ENCODE assay signal across 7 mouse cellular contexts in genomic region chr11:71749671-71750070, GRCm38 (mm10). TPM values are rescaled to one million over a fixed set of nuclear protein-coding genes. Genes with fewer than 3 reads are reported as not detected.
DNase-seq lines count a peak whose midpoint lies in the region; ATAC-seq lines count a peak whose summit lies in the region.

Wscd1 (plus strand) TSS chr11:71749920.

- H3K4me2 ChIP-seq in hindbrain, embryonic 14.5 days (replicated peaks): peak within 1 kb of the TSS; percentile 81
- peak within 1 kb of the TSS; percentile 82 for H3K4me2 ChIP-seq in liver, embryonic 11.5 days
- H3K4me2 ChIP-seq in stomach, embryonic 14.5 days (replicated peaks; ENCODE audit: low read depth, low read length): peak within 1 kb of the TSS; percentile 93

- no peaks in the 10 kb centered on the region for H3K36me3 ChIP-seq in embryonic facial prominence, embryonic 10.5 days (replicated peaks)
- H3K36me3 ChIP-seq in hindbrain, embryonic 14.5 days (replicated peaks; ENCODE audit: control insufficient read depth, insufficient read depth): no peaks in the 10 kb centered on the region
- H3K36me3 ChIP-seq in liver, embryonic 11.5 days (ENCODE audit: control insufficient read depth, insufficient read depth, low read length): no peaks in the 10 kb centered on the region
- no peaks in the 10 kb centered on the region for H3K36me3 ChIP-seq in stomach, embryonic 14.5 days (ENCODE audit: control insufficient read depth, insufficient read depth, low read length)

- no peak for ATAC-seq in hindbrain, embryonic 14.5 days (ENCODE audit: low FRiP score)
- no peak for ATAC-seq in liver, embryonic 11.5 days (replicated peaks; ENCODE audit: low FRiP score)
- no peak for ATAC-seq in stomach, embryonic 14.5 days (ENCODE audit: insufficient number of reproducible peaks, insufficient read depth, low FRiP score, low read depth)

- peak within 1 kb of the TSS; percentile 79 for H3K9ac ChIP-seq in hindbrain, embryonic 14.5 days
- no peak within 1 kb of the TSS for H3K9ac ChIP-seq in liver, embryonic 11.5 days (ENCODE audit: low read depth, low read length)
- 0 out of 2 replicates have a peak within 1 kb of the TSS, but pooled peaks have one; percentile 36 for H3K9ac ChIP-seq in stomach, embryonic 14.5 days (replicated peaks; ENCODE audit: low read depth, low read length)

- H3K4me3 ChIP-seq in embryonic facial prominence, embryonic 10.5 days: peak within 1 kb of the TSS; percentile 79
- peak within 1 kb of the TSS; percentile 72 for H3K4me3 ChIP-seq in hindbrain, embryonic 14.5 days (replicated peaks; ENCODE audit: low read length)
- peak within 1 kb of the TSS; percentile 49 for H3K4me3 ChIP-seq in liver, embryonic 11.5 days (ENCODE audit: low read depth, low read length)
- H3K4me3 ChIP-seq in stomach, embryonic 14.5 days (ENCODE audit: low read depth, low read length): peak within 1 kb of the TSS; percentile 51

- H3K27ac ChIP-seq in embryonic facial prominence, embryonic 10.5 days (replicated peaks): peak within 1 kb of the TSS; percentile 85
- H3K27ac ChIP-seq in hindbrain, embryonic 14.5 days: peak within 1 kb of the TSS; percentile 73
- H3K27ac ChIP-seq in liver, embryonic 11.5 days (ENCODE audit: low read depth, low read length): no peak within 1 kb of the TSS
- no peak within 1 kb of the TSS for H3K27ac ChIP-seq in stomach, embryonic 14.5 days (ENCODE audit: low read length)

- peaks cover 19% of the 10 kb centered on the region for H3K4me1 ChIP-seq in embryonic facial prominence, embryonic 10.5 days
- peaks cover 34% of the 10 kb centered on the region for H3K4me1 ChIP-seq in hindbrain, embryonic 14.5 days (replicated peaks; ENCODE audit: control insufficient read depth, insufficient read depth, low read length)
- no peaks in the 10 kb centered on the region for H3K4me1 ChIP-seq in liver, embryonic 11.5 days (replicated peaks; ENCODE audit: control insufficient read depth, insufficient read depth, low read length)
- peaks cover 6% of the 10 kb centered on the region; the same call in 1 of the 2 replicates for H3K4me1 ChIP-seq in stomach, embryonic 14.5 days (ENCODE audit: control insufficient read depth, insufficient read depth, low read length)

- no peaks in the 10 kb centered on the region for H3K9me3 ChIP-seq in embryonic facial prominence, embryonic 10.5 days
- H3K9me3 ChIP-seq in hindbrain, embryonic 14.5 days (ENCODE audit: control insufficient read depth, low read length): no peaks in the 10 kb centered on the region
- H3K9me3 ChIP-seq in liver, embryonic 11.5 days (ENCODE audit: control insufficient read depth, low read length): no peaks in the 10 kb centered on the region
- H3K9me3 ChIP-seq in stomach, embryonic 14.5 days (ENCODE audit: control insufficient read depth, low read depth, low read length): no peaks in the 10 kb centered on the region

- peaks cover 44% of the 10 kb centered on the region for H3K27me3 ChIP-seq in embryonic facial prominence, embryonic 10.5 days (replicated peaks; ENCODE audit: low read depth, poor library complexity, severe bottlenecking)
- no peaks in the 10 kb centered on the region for H3K27me3 ChIP-seq in hindbrain, embryonic 14.5 days (ENCODE audit: control insufficient read depth, insufficient read depth, low read length)
- peaks cover 38% of the 10 kb centered on the region for H3K27me3 ChIP-seq in liver, embryonic 11.5 days (replicated peaks; ENCODE audit: control insufficient read depth, insufficient read depth, low read length)
- H3K27me3 ChIP-seq in stomach, embryonic 14.5 days (ENCODE audit: control insufficient read depth, insufficient read depth, low read length): peaks cover 19% of the 10 kb centered on the region

- DNase-seq in right cerebral cortex, postnatal 14 days: peak; percentile 46
- DNase-seq in right cerebral cortex, postnatal 25 days: no peak
- DNase-seq in embryonic facial prominence, embryonic 10.5 days (ENCODE audit: low spot score): peak; percentile 47
- peak; percentile 73 for DNase-seq in hindbrain, embryonic 14.5 days (ENCODE audit: low spot score)
- no peak for DNase-seq in liver, embryonic 11.5 days (ENCODE audit: low spot score)
- DNase-seq in spleen, postnatal 14 days (ENCODE audit: low spot score in 2 of 2): no peak

- 11% methylated on average over 5 of the region's 5 CpGs for WGBS in embryonic facial prominence, embryonic 10.5 days
- WGBS in hindbrain, embryonic 14.5 days: 5% methylated on average over 5 of the region's 5 CpGs
- 27% methylated on average over 5 of the region's 5 CpGs for WGBS in liver, embryonic 11.5 days
- 8% methylated on average over 5 of the region's 5 CpGs for WGBS in stomach, embryonic 14.5 days

RNA-seq across cellular contexts. Expression of gene Wscd1, which starts in this region (rescaled TPM):
- 14.9 and 18.7 TPM in 2 replicates for polyA plus RNA-seq in embryonic facial prominence, embryonic 10.5 days (2016; fragmentation: Nextera tagmentation; extraction: Ambion mirVana)
- 55.1 and 61.2 TPM in 2 replicates for polyA plus RNA-seq in hindbrain, embryonic 14.5 days (2014; fragmentation: Nextera tagmentation; extraction: Ambion mirVana)
- 0.97 and 1.2 TPM in 2 replicates for polyA plus RNA-seq in liver, embryonic 11.5 days (2014; fragmentation: Nextera tagmentation; extraction: Ambion mirVana)
- polyA plus RNA-seq in stomach, embryonic 14.5 days (2014; fragmentation: Nextera tagmentation; extraction: Ambion mirVana): 2.0 and 2.3 TPM in 2 replicates

Comparison
In these comparisons a context has a peak if more than half of its experiments do, and no peak if none do; other contexts are left out.
1. DNase-seq: peak in right cerebral cortex, postnatal 14 days (single experiment), embryonic facial prominence, embryonic 10.5 days (single experiment) and hindbrain, embryonic 14.5 days (single experiment); none in right cerebral cortex, postnatal 25 days (single experiment), liver, embryonic 11.5 days (single experiment) and spleen, postnatal 14 days (0 of 2).
2. H3K27ac ChIP-seq: peak in embryonic facial prominence, embryonic 10.5 days (single experiment) and hindbrain, embryonic 14.5 days (single experiment); none in liver, embryonic 11.5 days (single experiment) and stomach, embryonic 14.5 days (single experiment).
3. Peak in every context shown above with its lines, with median percentiles within 50 percentile points of each other: H3K4me3 ChIP-seq and H3K4me2 ChIP-seq.